In the genomic region with DNA sequence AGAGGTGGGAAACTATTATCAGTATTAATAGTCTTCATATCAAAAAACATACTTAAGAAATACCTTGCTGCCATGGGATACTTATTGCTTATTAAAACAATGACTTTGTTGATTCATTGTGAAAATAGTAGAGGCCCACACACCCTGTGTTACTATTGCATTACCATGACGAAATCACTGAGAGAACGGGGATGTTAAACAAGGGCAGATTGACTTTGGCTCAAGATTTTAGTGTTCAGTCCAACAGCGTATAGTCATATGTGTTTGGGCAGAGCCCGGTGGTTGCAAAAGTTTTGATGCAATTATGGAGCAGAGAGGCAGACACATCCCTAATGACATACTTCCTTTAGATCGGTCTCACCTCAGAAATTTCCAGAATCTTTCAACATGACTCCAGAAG, we compare ENCODE assay signal across 14 mouse cellular contexts.
"Had no signal": no experiment of that assay in that cellular context is flagged by ENCODE, and none has a peak within 500 bp of the region (broad histone marks: within the 10 kb centered on the region; RNA-seq: fewer than 3 reads in every experiment).

No protein-coding gene starts in this region.

- DNase-seq: kidney, adult 18-20 months; kidney, postnatal 25 days; layer of hippocampus, postnatal 36 days; liver, embryonic 13.5 days; lung, embryonic 14.5 days; lung, postnatal 10 days; lung, postnatal 4 days; midbrain, embryonic 14.5 days; right cerebral cortex, postnatal 14 days; right cerebral cortex, postnatal 4 days; thymus, postnatal 25 days had no signal

- H3K4me1 ChIP-seq: liver, embryonic 13.5 days; stomach, embryonic 15.5 days had no signal

- H3K4me3 ChIP-seq: left cerebral cortex, adult 2 months; liver, embryonic 13.5 days; stomach, embryonic 15.5 days had no signal

- H3K9ac ChIP-seq: liver, embryonic 13.5 days; lung, embryonic 14.5 days; stomach, embryonic 15.5 days had no signal

- H3K27me3 ChIP-seq: liver, embryonic 13.5 days; stomach, embryonic 15.5 days had no signal

- H3K36me3 ChIP-seq: liver, embryonic 13.5 days; stomach, embryonic 15.5 days had no signal

- H3K27ac ChIP-seq: kidney, postnatal 0 days; left cerebral cortex, adult 2 months; liver, embryonic 13.5 days; stomach, embryonic 15.5 days had no signal
